Mouse (Mus musculus) cerebellum, postnatal 14 days (tissue): ENCODE results near the gene Spata5.
A peak's percentile ranks its signal among the peaks of the same experiment; 100 is the strongest.

ENCODE experiments used
- DNase-seq, 2 experiments: peaks; one replicate each; pipeline ENCODE4 v3.0.0; 2021; ENCODE audit warnings: mixed read lengths in 2 of 2

Gene Spata5

DNA sequence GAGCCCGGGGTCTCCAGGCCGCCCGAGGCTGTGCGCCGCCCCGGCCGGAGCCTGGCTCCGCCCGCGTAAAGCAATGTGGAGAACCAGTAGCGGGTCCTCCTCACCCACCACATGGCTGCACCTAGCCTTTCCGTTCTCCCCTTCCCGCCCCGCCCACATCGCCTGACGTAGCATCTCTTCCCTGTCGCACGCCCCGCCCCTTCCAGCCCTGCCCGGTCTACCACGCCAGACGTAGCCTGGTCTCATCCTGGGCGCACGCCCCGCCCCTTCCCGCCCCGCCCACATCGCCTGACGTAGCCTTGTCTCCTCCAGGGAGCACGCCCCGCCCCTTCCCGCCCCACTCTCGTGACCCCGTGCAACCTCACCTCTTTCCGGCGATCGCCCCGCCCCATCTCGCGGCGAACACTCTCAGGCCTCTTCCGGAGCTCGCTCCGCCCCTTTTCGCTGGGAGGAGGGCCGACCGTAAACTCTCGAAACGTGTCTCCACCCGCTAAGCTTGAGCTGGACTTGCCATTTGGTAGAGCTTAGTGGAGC lies at the start of gene Spata5:
Gene Spata5 (plus strand): TSS at position 439 of the 534 bp plus-strand sequence.
- DNase-seq, result peak; percentile 99 to 100

DNA sequence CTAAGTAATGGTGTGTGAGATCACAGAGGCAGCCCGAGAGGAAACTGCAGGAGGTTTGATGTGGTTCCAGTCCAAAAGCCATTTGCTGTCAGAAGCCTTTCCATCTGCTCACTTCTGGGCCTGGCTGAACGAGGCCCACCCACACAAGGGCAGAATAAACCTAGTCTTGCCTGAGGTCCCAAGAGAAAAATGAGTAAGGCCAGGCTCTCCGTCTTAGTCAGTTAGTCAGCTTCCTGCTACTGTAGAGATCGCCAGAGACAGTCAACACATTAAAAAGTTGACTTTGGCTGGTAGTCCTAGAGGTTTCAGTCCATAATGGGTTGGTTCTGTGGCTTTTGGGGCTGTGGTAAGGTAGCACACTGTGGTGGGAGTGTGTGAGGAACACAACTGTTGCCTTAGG lies 49.3 kb upstream of the Spata5 start:
- no peak for DNase-seq

DNA sequence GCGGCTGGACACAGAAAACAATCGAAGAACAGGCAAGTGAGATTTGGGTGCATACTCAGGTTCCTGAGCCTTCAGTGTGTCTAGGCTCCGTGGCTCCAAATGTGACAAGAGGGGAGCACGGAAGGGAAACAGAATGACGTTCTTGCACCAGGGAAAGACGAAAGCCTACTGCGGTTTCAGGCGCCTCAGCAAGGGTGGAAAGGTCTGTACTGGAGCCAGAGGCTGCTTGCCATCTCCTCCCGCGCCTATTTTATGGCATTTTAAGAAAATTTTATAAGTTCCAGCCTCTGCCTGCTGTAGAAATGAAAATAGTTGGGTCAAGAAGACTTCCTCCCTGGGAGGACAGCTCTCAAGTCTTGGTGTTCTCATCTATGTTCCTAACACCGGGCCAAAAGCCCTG lies 46.0 kb upstream of the Spata5 start:
- no peak for DNase-seq

DNA sequence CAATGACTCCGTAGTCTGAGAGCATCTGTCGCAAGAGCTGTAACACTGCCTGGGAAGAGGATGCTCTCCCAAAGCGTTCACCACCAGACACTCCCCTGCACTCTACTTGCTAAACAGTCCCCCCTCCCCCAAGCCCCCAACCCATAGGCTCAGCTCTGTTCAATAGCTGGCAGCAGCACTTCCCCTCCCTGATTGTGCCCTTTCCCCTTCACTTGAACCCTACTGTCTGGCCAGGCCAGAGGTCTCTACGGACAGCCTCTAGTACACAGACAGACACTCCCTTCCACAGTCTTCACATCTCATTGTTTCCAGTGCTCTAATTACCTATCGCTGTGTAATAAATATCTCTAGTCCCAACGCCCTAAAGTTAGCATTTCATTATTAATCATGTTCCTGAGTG lies 41.8 kb upstream of the Spata5 start:
- DNase-seq, result no peak

DNA sequence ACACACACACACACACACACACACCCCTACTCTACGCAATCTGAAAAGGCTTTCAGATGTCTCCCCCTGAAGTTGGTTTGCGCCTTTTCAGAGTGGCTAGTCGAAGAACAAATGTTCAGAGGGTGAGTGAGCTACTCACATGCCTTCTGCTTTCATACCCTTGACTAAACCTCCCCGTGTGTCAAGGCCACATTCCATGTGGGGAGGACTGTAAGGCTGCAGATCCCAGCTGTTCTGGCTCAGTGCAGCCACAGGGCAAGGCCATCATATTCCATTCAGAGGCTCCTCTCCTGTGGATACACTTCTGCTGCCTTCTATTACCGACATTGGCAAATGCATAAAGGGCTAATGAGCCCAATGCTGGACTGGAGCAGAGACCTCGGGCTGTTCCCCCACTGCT lies 41.3 kb upstream of the Spata5 start:
- DNase-seq, result no peak

DNA sequence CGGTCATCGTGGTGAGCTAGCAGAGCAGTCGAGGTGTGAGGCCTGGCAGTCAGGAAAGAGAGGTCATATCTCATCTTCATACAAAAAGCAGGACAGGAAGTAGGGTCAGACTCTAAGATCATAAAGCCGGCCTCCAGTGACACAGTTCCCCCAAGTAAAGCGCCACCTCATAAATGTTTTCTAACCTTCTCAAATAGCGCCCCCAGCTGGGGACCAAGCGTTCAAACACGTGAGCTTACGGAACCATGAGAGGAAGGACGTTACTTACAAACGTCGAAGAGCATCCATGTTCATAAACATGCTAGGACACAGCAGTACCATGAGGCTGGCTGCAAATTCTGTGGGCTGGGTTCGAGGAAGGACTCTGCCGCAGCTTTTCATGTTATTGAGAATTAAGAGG lies 40.5 kb upstream of the Spata5 start:
- peak in 1 of 2 experiments; percentile 27 for DNase-seq

DNA sequence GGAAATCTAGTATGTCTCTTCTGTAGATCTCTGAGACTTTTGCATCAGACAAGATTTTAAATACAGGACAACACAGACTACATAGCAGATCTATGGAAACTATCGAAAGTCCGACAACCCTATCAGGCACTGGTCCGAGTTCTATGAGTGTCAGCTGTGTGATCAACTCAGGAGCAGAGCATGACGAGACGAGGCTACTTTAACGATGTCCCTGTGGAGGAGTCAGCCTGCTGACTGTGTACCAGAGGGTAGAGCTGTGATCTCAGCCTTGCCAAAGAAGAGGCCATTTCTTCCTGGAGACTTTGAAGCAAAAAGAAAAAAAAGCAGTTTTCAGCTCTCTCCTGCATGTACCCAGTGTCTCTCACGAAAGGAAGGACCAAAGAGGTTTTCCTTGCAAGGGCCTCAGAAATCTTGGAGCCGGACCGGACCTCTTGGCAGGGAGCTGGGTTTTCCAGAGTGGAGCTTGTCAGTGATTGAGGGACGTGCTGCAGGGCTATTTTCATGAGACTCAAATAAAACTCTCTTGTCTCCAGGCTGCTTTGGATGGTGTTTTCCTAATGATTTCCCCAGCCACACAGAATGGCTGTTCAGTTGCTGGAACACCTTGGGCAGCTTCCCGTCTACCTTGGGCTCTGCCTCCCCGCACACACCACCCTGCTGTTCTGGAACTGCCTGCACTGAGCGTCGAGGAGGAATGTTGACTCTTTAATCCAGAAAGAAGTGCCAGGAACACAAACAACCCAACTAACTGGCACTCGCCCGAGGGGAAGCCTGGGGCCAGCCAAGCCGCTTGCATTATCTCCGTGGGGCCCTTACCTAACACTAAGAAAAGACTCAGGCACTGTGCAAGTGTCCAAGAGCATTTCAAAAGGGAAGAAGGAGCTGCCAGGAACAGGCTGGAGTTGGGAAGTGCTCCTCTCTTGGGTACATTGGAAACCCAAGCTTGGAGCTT lies 39.5 kb upstream of the Spata5 start:
- DNase-seq, result peak; percentile 39 to 52

DNA sequence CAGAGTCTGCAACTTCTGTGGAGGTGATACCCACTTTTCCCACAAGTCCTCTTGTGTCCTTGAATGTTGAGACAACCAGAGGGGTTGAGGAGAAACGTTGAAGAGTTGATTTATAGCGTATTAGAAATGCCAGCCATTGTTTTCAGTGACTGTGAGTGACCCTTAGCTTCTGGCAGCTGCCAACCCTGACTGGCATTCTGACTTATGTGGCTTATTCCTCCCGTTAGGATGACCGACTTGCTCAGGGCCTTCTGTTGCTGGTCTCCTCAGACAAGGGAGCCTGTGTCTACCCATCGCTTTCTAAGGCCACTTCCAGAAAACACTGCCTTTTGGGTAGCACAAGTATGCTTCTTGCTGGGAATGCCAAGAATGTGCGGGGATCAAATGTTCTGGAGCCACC lies 38.2 kb upstream of the Spata5 start:
- DNase-seq, result no peak

DNA sequence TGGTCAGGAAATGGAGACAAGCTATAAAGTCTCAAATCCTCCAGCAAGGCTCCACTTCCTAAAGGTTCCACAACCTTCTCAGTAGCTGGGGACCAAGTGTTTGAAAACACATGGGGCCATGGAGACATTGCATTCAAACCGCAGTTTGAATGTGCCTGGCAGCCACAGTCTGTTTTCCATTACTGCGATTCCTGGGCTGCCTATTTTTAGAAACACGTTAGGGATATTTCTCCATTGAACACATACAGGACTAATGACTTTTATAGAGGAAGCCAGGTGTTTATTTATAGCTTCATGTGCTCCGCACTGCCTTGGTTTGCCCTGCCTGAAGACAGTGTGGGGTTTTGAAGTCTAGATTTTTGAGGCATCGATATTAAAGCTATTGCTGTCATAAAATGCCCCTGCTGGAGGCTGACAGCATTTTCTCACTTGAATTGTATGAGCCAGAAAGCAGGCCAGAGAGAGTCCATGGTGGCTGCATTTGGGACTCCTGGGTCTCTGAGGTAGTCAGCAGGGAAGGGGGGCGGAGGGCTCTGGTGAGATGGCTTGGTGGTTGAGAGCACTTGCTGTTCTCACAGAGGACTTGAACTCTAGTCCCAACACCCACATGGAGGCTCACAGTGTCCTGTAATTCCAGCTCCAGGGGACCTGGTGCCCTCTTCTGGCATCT lies 36.5 kb upstream of the Spata5 start:
- DNase-seq, result no peak

DNA sequence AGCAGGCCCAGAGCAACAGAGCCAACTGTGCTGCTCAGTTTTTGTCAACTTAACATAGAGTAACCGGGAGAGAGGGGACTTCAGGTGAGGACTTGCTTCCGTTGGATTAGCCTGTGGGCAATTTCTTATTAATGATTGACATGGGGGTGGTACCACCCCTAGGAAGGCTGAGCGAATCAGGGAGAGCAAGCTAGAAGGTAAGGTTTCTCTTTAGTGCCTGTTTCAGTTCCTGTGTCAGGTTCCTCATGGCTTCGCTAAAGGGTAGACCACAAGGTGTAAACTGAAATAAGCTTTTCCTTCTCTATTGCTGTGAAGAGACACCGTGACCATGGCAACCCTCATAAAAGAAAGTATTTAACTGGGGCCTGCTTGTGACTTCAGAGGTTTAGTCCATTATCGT lies 32.4 kb upstream of the Spata5 start:
- no peak for DNase-seq

DNA sequence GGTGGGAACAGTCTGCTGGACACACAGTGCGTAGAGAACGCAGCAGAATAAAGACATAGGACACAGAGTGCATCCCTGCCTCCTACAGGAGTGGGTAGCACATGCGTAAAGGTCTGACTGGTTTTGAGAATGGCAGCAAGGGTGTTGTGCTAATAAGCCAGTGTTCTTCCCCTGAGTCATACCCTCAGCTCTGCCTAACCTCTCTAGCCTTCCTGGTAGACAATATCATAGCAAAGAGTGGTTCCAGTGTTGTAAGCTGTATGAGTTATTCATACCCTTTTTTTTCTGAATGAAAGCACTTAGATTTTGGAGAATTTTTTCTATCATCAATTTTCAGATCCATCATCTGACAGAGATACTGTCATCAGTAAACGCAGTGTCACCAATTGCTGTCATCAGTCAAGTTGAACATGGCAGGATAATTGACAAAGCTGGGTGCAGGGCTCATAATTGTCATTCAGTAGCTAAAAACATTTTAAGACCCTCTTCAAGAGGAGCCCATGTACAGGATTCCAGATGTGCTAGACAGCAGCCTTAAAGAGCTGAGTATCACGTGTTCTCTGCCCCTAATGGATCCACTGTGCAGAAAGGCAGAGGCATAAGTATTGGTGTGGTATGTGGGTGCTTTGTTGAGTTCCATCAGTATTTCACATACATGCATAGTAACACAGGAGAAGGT lies 22.6 kb upstream of the Spata5 start:
- DNase-seq, result no peak

DNA sequence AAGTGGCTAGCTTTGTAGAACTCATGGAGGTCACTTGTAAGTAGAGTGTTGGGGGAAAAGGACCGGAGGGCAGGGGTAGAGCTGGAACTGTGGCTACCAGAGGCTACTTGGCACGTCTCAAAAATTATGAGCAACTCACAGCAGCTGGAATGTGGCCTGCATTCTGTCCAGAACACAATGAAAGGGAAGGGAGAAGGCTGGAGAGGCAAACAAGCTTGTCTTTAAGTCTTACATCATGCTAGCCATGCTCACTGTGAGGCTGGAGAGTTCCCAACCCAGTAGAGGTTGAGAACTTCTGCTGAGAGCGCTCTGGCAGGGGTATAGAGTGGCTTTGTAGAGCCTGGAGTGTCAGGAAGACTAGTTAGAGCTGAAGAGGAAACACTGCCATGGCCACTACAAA lies 22.1 kb upstream of the Spata5 start:
- no peak for DNase-seq

DNA sequence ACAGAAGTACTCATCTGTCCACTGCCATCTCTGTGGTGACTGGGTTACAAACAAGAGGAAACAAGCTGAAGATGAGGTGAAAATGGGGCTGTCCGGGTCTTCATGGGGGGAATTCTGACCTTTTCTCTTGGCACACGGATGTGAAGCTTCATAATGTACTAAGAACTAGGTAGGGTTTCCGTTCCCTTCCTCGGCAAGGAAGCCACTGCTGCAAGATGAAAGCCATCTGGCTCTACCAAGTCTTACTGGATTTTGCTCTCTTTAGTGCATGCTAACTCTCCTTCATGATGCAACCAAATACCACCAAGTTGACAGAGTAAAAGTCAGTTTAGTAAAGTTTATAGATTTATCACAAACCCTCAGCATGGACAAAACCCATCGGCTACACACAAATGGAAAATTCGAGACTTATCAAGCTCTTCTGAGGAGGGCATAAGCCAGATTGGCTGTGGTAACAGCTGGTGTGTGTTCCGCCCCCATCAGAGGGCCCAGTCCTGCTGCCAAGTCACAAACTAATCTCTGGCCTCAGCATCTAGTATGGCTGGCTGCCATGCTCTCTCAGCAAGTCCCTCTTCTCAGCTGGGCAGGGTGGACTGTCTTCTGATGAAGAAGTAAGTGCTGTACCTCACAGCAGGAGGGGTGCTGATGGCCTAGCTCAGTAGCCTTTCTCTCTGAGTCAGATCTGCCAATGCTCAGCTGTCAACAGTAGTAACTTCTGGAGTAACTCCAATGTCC lies 20.9 kb upstream of the Spata5 start:
- peak; percentile 74 to 81 for DNase-seq

DNA sequence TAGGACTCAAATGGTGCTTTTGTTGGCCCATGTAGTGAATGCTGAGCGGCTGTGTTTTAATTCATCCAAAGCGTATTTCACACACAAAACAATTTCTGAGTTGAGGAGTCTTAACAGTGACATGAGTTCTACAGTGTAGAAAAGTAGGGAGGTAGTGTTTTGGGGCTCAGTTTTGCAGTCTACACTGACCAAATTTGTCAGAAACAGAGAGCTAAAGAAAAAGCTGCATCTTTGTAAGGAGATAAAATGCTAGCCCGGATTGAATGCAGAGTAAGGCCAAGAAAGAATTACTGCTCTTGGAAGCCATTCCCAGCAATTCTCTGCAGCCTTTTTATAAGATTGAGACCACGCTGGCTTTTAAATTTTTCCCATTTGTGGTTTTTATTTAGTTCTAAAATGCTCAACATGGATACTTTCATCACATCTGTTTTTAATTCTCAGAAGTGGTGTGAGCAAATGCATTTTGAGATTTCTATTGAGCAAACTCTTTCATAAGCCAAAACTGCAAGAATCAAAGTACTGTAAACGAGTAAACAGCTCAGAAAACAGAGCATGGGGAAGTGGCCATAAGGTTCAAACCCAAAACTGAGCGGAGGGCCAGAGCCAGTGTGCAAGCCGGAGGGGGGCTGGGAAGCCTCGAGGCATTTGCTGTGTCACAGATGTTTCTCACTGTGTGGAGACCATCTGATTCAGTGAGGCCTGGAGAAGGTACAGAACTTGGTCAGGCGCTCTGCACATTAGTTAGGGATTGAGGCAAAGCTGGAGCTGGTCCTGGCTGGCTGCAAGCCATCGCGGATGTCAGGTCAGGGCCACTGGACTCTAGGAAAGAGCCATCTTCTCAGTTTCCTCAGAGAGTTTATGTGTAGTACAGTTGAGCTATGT lies 17.7 kb upstream of the Spata5 start:
- DNase-seq, result peak in 1 of 2 experiments; percentile 15

DNA sequence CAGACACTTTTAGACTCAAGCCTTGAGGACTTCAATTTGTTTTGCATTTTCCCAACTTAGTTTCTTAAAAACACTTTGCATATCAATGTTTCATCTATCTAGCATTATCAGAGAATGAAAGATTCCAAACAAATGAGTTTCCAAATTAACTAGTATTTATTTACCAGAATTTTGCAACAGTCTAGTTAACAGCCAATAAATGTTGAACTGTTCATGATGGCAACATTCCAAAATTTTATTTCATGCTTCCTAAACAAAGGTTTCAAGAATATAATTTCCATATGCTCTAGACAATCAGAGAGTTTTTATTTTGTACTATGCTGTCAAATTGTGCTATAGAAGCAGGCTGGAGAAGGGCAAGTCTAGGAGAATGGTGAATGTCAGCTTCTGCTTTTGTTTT lies 12.1 kb upstream of the Spata5 start:
- no peak for DNase-seq

DNA sequence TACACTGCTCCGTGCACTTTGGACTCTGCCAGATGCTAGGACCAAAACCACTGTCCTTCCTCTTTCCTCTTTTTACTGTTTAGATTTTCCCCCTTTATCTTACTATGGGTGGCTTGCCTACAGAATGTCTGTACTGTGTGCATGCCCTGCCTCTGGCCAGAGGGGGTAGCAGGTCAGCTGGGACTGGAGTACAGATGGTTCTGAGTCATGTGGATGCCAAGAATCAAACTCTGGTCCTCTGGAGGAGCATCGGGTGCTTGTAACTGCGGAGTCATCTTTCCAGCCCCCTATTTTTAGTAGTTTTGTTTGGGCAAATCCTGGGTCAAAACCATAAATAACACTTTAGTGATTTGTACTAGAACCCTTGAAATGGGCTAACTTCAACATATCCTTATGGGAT lies 6.2 kb upstream of the Spata5 start:
- no peak for DNase-seq

DNA sequence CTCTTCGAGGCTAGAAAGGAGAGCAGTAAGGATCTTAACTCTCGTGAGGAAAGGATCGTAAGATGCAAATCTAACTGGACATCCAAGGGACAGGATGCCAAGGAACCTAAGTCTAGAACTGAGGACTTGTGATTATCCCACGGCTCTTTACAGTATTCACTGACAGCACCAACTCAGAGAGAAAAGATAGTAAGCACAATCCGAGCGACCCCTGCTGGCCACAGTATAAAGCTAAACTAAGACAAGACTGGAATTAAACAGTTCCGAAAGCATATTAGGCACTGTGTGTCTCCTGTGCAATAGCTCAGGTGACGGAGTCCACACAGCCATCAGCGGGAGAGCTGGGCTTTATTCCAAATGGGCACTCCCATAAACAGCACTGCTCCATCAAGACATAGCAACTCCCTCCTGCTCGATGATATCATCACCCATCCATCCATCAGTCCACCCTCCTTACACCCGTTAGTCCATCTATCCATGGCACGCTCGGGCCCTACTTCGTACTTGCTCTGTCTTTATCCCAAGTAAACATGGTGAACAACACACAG lies 5.2 kb upstream of the Spata5 start:
- DNase-seq, result peak; percentile 89 to 93

DNA sequence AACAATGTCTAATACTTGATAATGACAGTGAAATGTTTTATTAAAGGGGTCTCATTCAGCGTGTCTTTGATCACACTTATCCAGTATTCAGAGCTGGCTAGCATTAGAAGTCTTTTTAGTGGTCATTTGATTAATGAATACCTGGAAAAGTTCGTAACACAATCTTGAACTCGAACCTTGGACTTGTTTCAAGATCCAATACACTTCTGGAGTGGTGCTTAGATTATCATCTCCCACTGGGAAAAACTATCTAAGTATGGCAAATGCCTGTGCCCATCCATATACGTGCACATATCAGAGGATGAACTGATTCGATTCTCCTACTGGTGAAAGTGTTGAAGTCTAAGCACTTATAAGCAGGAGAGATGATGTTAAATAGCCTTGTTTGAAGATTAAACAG lies 1.4 kb upstream of the Spata5 start:
- DNase-seq, result peak in 1 of 2 experiments; percentile 7

DNA sequence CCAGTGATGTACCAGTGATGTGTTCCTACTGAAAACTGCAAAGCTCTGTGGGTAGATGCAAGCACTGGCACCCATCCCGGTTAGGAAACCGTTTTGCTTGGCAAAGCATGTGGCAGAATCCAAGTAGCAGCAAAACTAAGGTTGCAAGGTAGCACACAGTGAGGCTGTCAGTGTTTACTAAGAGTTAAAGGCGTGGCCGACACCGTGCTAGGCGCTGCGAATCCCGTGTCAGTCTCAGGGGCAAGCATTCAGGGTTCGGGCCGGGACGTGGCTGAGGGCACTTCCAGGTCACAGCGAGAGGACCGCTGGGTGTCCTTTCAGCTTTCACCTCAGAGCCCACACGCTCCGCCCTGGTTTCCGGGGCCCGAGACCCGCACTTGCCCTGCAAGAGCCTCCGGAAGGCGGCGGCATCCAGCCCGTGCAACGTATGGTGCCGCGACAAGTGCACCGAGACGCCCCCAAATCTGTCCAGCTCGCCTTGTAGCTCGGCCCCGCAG lies 687 bp upstream of the Spata5 start:
- DNase-seq, result peak; percentile 81 to 85

DNA sequence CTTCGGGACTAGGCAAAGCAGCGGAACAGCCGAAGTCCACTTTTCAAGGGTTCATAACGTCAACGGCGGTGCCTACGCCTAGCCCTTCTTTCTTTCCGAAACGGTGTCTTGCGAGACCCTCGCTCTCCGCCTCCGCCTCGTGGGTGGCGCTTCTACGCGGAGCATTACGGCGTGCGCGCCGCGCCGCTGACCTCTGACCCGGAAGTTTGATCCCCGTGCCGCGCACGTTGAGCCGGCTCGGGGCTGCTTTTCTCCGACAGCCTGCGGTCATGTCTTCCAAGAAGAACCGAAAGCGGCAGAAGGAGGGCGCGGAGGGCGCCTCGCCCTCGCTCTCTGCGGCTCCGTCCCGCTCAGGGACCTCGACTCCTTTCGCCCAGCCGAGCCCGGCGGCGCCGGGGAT lies 376 bp downstream of the Spata5 start, which contains the start of gene Nudt6:
Gene Nudt6 (minus strand): TSS at position 140 of the 400 bp plus-strand sequence.
- DNase-seq, result peak; percentile 95 to 96

DNA sequence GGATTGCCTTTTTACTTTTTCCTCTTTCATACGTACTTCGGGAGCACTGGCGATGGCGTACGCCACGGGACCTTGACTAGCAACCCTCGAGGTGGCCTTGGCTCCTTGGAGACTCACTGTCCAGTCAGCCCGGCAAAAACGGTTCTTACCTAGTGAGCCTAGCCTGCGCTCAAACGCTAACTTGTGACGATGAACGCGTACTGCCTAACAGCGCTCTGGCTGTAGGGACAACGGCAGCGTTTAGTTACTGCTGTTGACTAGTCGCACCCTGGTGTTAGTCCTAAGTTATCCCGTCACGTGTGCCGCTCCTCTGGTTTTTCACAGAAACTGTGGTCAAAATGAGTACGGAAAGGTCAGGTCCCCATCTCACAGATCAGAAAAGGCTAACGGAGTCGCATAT lies 945 bp downstream of the Spata5 start:
- no peak for DNase-seq
